Mouse (Mus musculus) cortical plate, adult 2 months (tissue): Measurements from ENCODE around the gene Vmn1r167.
"Not testable (repeated sequence)": the region's sequence is repeated elsewhere in the genome, so short reads cannot be mapped to it uniquely, and the experiment has no call there.

Experiments used
- CTCF ChIP-seq: fragments of 200-500 bp; IDR thresholded peaks from 2 replicates; pipeline ENCODE4 v1.5.1; 2011; ENCODE audit warnings: mild to moderate bottlenecking, control low read depth, low read length; ENCODE audit not compliant: insufficient read depth; ENCODE audit errors: extremely low read depth
- POLR2A ChIP-seq: fragments of 200-500 bp; IDR thresholded peaks from 2 replicates; pipeline ENCODE4 v1.6.1; 2011; ENCODE audit warnings: mild to moderate bottlenecking, low read length, control low read depth; ENCODE audit not compliant: insufficient read depth; ENCODE audit errors: extremely low read depth

GRCm38 (mm10) chr7:23470832-23471231 lies 36.2 kb downstream of the Vmn1r167 start:
- TF ChIP-seq POLR2A, CTCF: not testable (repeated sequence)
